Mouse (Mus musculus) embryonic facial prominence, embryonic 13.5 days (tissue): ENCODE measurements at regions not wholly inside any gene's neighbourhood (a gene's known extent, or its start where the extent isn't known, plus 50 kb on each side); places are given as distances from the start of the nearest gene placed in this dataset.
A peak's percentile ranks its signal among the peaks of the same experiment; 100 is the strongest.

Experiments used
- ATAC-seq: fragments of 200-750 bp; cut with Nextera tagmentation; 2 replicates; pipeline ENCODE4 v1.8.0; 2017; ENCODE audit warnings: low read depth; ENCODE audit not compliant: insufficient number of reproducible peaks, insufficient read depth, low FRiP score, low TSS enrichment
- H3K27ac ChIP-seq: fragments of 300-500 bp; sonication (generic); 2 replicates; pipeline ENCODE4 v1.5.1; 2015; ENCODE audit warnings: moderate library complexity, mild to moderate bottlenecking, inconsistent platforms
- H3K27me3 ChIP-seq: fragments of 300-500 bp; sonication (generic); 2 replicates; pipeline ENCODE4 v1.6.1; 2015; ENCODE audit warnings: mild to moderate bottlenecking, inconsistent platforms
- H3K36me3 ChIP-seq: fragments of 300-500 bp; sonication (generic); 2 replicates; pipeline ENCODE4 v1.6.1; 2015; ENCODE audit warnings: mild to moderate bottlenecking, inconsistent platforms
- H3K4me1 ChIP-seq: fragments of 300-500 bp; sonication (generic); 2 replicates; pipeline ENCODE4 v1.6.1; 2015; ENCODE audit warnings: inconsistent platforms
- H3K4me2 ChIP-seq: fragments of 300-500 bp; sonication (generic); 2 replicates; pipeline ENCODE4 v1.6.1; 2015; ENCODE audit warnings: moderate library complexity, mild to moderate bottlenecking, inconsistent platforms
- H3K4me3 ChIP-seq: fragments of 300-500 bp; sonication (generic); 2 replicates; pipeline ENCODE4 v1.5.1; 2015; ENCODE audit warnings: mild to moderate bottlenecking, inconsistent platforms
- H3K9ac ChIP-seq: fragments of 300-500 bp; sonication (generic); 2 replicates; pipeline ENCODE4 v1.6.1; 2015; ENCODE audit warnings: mild to moderate bottlenecking, inconsistent platforms
- H3K9me3 ChIP-seq: fragments of 300-500 bp; sonication (generic); 2 replicates; pipeline ENCODE4 v1.6.1; 2016; ENCODE audit warnings: inconsistent platforms
- WGBS: fragments of 180-500 bp; shearing (Covaris S2); methylation state at CpG from one replicate; pipeline ENCODE4 v1.1.7; 2015; ENCODE audit warnings: mixed read lengths; 5-methylcytosine and 5-hydroxymethylcytosine counted together

DNA sequence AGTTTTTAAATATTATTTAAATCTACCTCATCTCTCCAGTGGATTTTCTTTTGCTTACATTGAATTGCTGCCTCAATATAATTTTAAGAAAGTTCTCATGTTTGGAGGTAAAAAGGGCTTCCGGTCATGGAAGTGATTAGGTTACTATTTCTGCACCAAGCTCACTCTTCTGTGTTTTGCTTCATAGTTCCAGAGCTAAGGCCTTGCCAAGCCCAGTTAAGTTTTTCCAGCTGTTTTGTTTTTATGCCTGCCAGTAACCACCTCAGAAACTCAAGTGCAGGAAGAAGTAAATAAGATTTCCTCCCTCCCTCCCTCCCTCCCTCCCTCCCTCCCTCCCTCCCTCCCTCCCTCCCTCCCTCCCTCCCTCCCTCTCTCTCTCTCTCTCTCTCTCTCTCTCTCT lies 2466.1 kb downstream of the Poteg start:
- Histone ChIP-seq H3K4me1 (no peaks in the 10 kb centered on the region), H3K27ac (no peak overlapping the region), H3K9me3 (no peaks in the 10 kb centered on the region), H3K4me2 (no peak overlapping the region), H3K9ac (no peak overlapping the region), H3K27me3 (no peaks in the 10 kb centered on the region), H3K4me3 (no peak overlapping the region), H3K36me3 (no peaks in the 10 kb centered on the region)
- no peak for ATAC-seq
- WGBS: 28% methylated on average over 1 of the region's 1 CpGs

- Histone ChIP-seq H3K4me3 (no peak overlapping the region), H3K36me3 (no peaks in the 10 kb centered on the region), H3K27me3 (no peaks in the 10 kb centered on the region), H3K9me3 (no peaks in the 10 kb centered on the region), H3K27ac (no peak overlapping the region), H3K4me1 (no peaks in the 10 kb centered on the region), H3K9ac (no peak overlapping the region), H3K4me2 (no peak overlapping the region)
- 75% methylated on average over 2 of the region's 2 CpGs for WGBS
- no peak for ATAC-seq
Observed at GRCm38 (mm10) chr8:29920486-29920885, 2473.0 kb downstream of the Poteg start.

- H3K4me3 ChIP-seq: no peak overlapping the region
- no peak overlapping the region for H3K9ac ChIP-seq
- 86% methylated on average over 4 of the region's 4 CpGs for WGBS
- H3K4me2 ChIP-seq: no peak overlapping the region
- no peaks in the 10 kb centered on the region for H3K4me1 ChIP-seq
- no peak for ATAC-seq
- H3K9me3 ChIP-seq: no peaks in the 10 kb centered on the region
- no peaks in the 10 kb centered on the region for H3K27me3 ChIP-seq
- no peak overlapping the region for H3K27ac ChIP-seq
- no peaks in the 10 kb centered on the region for H3K36me3 ChIP-seq
Observed at GRCm38 (mm10) chr8:29928257-29928656, 2480.8 kb downstream of the Poteg start.

DNA sequence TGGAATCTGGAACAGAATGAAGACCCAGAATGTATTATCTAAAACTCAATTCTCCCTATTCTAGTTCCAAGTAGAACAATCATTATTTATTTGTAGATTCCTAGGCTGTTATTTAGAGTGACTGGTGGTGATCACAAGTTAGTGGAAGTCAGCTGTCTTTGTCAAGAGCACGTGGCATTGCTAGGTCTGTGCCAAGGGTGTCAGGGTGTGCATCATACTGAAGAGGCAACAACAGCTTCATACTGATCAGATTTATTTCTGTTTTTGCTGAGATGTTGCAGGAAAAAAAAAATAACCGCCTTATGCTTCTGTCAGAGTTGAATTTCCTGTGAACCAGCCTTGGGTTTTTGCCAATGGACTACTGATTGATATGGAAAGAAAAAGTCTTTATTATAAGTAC lies 2513.9 kb downstream of the Poteg start:
- H3K9me3 ChIP-seq: no peaks in the 10 kb centered on the region
- WGBS: 88% methylated on average over 2 of the region's 2 CpGs
- H3K4me1 ChIP-seq: no peaks in the 10 kb centered on the region
- no peak for ATAC-seq
- no peak overlapping the region for H3K4me3 ChIP-seq
- H3K27ac ChIP-seq: no peak overlapping the region
- no peaks in the 10 kb centered on the region for H3K36me3 ChIP-seq
- no peaks in the 10 kb centered on the region for H3K27me3 ChIP-seq
- no peak overlapping the region for H3K4me2 ChIP-seq
- H3K9ac ChIP-seq: no peak overlapping the region

DNA sequence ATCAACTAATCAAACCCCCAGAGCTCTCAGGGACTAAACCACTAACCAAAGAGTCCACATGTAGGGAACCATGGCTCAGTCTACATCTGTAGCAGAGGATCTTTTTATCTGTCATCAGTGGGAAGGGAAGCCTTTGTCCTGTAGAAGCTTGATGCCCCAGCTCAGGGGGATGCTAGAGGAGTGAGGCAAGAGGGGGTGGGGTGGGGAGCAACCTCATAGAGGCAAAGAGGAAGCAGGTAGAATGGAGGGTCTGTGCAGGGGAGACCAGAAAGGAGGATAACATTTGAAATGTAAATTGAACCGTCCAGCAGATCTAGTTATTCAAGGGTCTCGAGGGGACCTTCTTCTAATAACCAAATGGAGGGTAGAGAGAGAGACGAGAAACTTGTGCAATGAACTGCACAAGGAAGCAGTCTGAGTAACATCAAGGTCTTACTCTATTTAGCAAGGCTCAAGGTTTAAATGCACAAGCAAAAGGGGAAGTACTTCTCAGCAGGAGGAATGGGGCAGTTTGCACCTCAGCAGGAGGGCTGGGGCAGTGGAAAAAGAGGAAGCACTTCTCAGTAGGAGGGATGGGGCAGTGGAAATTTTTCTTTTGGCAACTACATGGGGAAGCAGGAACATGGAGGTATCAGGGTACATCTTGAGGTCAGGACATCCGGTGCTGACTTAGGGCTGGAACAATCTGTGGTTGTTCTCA lies 2529.3 kb downstream of the Poteg start:
- H3K27ac ChIP-seq: no peak overlapping the region

GRCm38 (mm10) chr8:29978585-29979505 lies 2531.4 kb downstream of the Poteg start:
- Histone ChIP-seq H3K4me2 (no peak overlapping the region), H3K27me3 (no peaks in the 10 kb centered on the region), H3K9ac (no peak overlapping the region), H3K27ac (no peak overlapping the region), H3K9me3 (no peaks in the 10 kb centered on the region), H3K4me1 (no peaks in the 10 kb centered on the region), H3K4me3 (no peak overlapping the region), H3K36me3 (no peaks in the 10 kb centered on the region)
- 38% methylated on average over 10 of the region's 10 CpGs for whole genome bisulfite sequencing
- ATAC-seq: 0 out of 2 replicates have a peak, but pooled peaks have one; percentile 20

More for the DNA sequence above, 2529.3 kb downstream of the Poteg start:
- no peak for ATAC-seq
- WGBS: 73% methylated on average over 4 of the region's 4 CpGs
- no peaks in the 10 kb centered on the region for H3K36me3 ChIP-seq
- H3K4me1 ChIP-seq: no peaks in the 10 kb centered on the region
- H3K9me3 ChIP-seq: no peaks in the 10 kb centered on the region
- no peak overlapping the region for H3K4me3 ChIP-seq
- no peak overlapping the region for H3K4me2 ChIP-seq
- no peak overlapping the region for H3K9ac ChIP-seq
- no peaks in the 10 kb centered on the region for H3K27me3 ChIP-seq

DNA sequence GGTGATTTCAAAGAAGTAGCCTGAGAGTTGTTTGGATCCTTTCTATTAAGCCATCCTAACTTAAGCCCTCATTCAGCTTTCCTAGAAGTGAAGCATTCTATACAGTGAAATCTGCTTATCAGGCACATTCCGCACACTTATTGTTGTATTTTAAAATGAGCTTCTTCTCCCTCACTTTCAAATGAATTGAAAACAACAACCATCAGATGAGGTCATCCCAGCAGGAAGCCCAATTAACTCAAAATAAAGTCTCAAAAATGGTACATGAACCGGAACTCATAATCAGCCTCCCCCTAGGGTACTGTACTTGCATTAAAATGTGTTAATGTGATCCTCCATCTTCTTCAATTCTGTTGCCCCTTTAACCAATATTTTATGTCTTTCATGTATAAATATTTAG lies 2545.1 kb downstream of the Poteg start:
- Histone ChIP-seq H3K4me2 (no peak overlapping the region), H3K4me3 (no peak overlapping the region), H3K4me1 (no peaks in the 10 kb centered on the region), H3K27ac (no peak overlapping the region), H3K9me3 (no peaks in the 10 kb centered on the region), H3K36me3 (no peaks in the 10 kb centered on the region), H3K27me3 (no peaks in the 10 kb centered on the region), H3K9ac (no peak overlapping the region)
- WGBS: 76% methylated on average over 2 of the region's 2 CpGs
- no peak for ATAC-seq

- WGBS: 91% methylated on average over 2 of the region's 2 CpGs
- no peaks in the 10 kb centered on the region for H3K4me1 ChIP-seq
- H3K27me3 ChIP-seq: no peaks in the 10 kb centered on the region
- H3K36me3 ChIP-seq: no peaks in the 10 kb centered on the region
- H3K4me3 ChIP-seq: no peak overlapping the region
- no peak overlapping the region for H3K27ac ChIP-seq
- H3K9ac ChIP-seq: no peak overlapping the region
- no peak overlapping the region for H3K4me2 ChIP-seq
- no peak for ATAC-seq
- 0 out of 2 replicates have a peak, but pooled peaks cover 4% of the 10 kb centered on the region for H3K9me3 ChIP-seq
Observed at GRCm38 (mm10) chr8:29999413-29999812, 2551.9 kb downstream of the Poteg start.
